Mouse (Mus musculus) layer of hippocampus, postnatal 25 days (tissue): ENCODE data around the gene Jaml. TPM values are rescaled to one million over a fixed set of nuclear protein-coding genes. Genes with fewer than 3 reads are reported as not detected.
"Not testable (repeated sequence)": the region's sequence is repeated elsewhere in the genome, so short reads cannot be mapped to it uniquely, and the experiment has no call there.

Experiments used
- DNase-seq, 2 experiments: peaks; one replicate each; pipeline ENCODE4 v3.0.0; 2022; ENCODE audit warnings: mixed read lengths in 2 of 2, low spot score in 1 of 2; ENCODE audit errors: extremely low spot score in 1 of 2
- total RNA-seq, 2 experiments: library from RNA; stranded (reverse); gene quantifications; 2 replicates each; pipeline ENCODE4 v1.2.3; 2021

Jaml gene
- under 1 TPM in 1 of 2 experiments, not detected in 1; 0.32 TPM for total RNA-seq

DNA sequence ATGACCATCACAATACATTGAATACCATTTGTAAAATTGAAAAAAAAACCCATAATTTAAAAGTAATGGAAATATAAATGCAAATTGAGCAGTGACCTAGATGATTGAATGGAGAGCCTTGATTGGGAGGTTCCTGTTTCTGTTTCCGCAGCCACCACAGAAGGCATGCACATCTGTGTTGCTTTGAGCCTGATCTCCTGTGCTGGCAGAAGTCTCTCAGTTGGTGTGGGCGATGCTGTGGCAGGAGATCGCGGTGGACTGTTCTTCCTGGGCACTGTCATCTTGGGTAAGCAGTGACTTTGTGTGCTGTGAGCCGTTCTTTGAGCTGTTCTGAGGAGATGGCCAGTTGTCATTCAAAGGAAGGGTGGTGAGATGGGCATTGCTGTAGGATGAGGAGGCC is at the start of gene Jaml:
Gene Jaml (plus strand): TSS at position 173 of the 400 bp plus-strand sequence.
- no peak for DNase-seq

- no peak for DNase-seq
Observed at GRCm38 (mm10) chr9:45030341-45030740, 48.6 kb upstream of the Jaml start.

- DNase-seq, result no peak
Observed at GRCm38 (mm10) chr9:45032261-45032660, 46.7 kb upstream of the Jaml start.

DNA sequence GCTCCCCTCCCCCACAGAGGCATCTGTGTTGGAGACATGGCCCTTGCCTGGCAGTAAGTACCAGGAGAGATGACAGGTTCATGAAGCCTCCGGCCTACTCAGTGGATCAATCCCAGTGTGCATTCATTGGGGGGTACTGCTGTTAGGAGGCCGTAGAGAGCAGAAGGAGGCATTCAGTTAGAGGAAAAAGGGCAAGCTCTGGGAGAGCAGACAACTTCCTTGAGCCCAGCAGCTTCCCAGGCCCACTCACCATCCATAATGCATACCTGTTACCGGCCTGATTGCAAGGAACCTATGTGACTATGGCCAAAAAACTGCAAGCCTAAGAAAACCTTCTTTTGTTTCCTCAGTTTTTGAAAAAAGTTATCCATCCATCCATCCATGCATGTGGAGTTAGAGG is 44.5 kb upstream of the Jaml start:
- no peak for DNase-seq

DNA sequence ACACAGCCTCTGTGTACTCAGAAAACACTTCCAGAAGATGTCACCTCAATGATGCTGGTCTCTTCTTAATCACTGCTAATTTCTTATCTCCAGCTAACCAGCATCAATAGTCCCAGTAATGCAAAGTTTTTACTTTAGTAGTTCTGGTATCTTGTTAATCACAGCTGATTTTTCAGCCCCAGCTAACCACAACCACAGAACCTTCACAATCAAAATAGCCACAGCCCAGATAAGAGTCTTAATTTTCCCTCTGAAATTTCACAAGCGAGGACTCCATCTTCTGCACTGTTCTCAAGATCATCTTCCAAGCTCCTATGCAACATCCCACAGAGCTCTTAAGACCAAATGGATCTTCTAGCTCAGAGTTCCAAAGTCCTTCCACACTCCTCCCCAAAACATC is 41.2 kb upstream of the Jaml start:
- not testable (repeated sequence) for DNase-seq

- no peak for DNase-seq
Observed at GRCm38 (mm10) chr9:45039499-45039898, 39.5 kb upstream of the Jaml start, which contains the start of gene Mpzl2. Gene Mpzl2 (plus strand): TSS chr9:45039799.

GRCm38 (mm10) chr9:45040066-45040845 is 38.7 kb upstream of the Jaml start:
- DNase-seq, result no peak

DNA sequence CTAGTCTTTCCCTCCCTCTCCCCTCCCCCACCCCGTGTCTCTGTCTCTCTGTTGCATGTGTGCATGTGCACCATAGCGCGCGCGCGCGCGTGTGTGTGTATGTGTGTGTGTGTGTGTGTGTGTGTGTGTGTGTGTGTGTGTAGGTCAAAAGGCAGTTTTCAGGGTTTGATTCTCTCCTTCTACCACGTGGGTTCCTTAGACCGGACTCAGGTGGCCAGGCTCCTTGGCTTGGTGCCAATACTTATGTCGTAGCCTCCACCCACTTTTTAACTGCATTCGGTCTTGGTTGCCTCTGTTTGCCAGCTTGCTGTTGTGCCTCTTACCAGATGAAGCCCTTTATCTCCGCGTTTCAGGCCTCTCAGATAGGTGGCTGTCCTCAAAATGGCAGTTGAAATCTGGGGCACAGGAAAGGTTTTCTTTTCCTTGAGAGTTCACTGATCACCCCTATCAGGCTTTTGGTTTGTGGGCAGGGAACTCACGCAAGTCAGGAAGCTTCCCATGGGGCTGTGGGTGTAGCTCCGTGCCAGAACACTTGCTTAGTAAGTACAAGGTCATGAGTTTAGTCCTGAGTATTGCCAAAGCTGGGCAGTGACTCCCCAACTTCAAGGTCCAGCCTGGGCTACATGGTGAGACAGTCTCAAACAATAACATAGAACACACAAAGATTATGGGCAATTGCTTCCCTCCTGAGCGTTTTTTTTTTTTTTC is 37.7 kb upstream of the Jaml start:
- no peak for DNase-seq

DNA sequence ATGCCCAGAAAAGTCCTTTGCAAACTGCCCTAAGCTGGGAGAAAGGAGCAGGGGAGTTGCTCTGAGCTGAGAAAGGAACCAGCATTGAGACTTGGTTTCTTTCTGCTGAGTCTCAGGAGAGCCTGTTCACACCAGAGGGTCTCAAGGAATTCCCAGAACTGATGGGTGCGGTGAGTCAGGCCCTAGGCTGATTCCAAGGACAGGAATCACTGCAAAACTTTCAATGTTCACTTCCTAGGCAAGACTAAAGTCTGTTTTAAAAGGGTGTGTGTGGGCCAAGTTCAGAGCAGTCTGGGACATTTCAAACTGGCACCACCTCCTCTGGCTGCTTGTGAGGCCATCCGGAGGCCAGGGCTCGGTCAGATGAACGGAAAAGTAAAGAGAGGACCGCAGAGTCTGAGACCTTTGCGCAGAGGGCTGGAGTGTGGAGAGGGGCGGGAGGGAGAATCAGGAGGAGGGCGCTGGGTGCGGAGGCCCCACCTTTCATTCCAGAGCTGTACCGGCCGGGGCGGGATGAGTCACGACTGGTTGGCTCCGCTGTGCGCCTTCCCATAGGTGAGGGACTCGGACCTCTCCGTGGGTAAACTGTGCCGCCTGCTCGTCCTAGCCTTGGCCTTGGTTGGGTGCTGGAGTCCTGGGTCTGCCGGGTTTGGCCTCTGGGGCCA is 36.8 kb upstream of the Jaml start:
- DNase-seq, result no peak

GRCm38 (mm10) chr9:45042947-45043346 is 36.0 kb upstream of the Jaml start:
- DNase-seq, result no peak

DNA sequence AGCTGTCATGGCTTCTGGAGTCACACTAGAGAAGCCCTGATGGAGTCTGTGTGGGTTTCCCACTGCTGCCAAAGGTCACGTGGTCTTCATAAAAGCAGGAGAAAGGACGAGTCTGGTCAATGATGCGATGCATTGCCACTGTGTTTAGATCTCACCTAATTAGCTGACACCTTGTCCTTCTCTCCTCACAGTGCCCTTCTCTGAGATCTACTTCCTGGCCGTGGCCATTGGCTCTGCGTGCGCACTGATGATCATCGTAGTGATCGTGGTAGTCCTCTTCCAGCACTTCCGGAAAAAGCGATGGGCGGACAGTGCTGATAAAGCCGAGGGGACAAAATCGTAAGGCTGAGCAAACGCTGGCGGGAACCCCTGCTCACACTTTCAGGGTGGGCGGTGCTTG is 32.0 kb upstream of the Jaml start:
- DNase-seq, result no peak

- DNase-seq, result no peak
Observed at GRCm38 (mm10) chr9:45048511-45048910, 30.5 kb upstream of the Jaml start.

- no peak for DNase-seq
Observed at GRCm38 (mm10) chr9:45049731-45050130, 29.3 kb upstream of the Jaml start.

DNA sequence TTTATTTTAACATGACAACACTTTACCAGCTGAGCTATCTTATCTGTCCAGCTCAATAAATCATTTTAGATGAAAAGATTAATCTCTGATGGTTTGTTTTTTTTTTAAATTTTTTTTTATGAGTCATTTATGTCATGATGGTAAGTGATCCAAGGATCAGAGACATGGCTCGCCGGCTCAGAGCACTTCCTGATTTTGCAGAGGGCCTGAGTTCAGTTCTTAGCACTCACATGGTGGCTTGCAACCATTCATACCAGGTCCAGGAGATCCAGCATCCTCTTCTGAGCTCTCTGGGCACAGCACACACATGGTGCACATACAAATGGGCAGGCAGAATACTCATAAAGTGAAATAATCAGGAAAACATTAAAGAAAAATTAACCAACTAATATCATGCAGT is 28.7 kb upstream of the Jaml start:
- no peak for DNase-seq

GRCm38 (mm10) chr9:45055082-45055713 is 23.8 kb upstream of the Jaml start, which contains the start of gene Mpzl3:
Gene Mpzl3 (plus strand): TSS chr9:45055186.
- peak; percentile 82 to 83 for DNase-seq

GRCm38 (mm10) chr9:45058304-45058940 is 20.6 kb upstream of the Jaml start:
- no peak for DNase-seq

DNA sequence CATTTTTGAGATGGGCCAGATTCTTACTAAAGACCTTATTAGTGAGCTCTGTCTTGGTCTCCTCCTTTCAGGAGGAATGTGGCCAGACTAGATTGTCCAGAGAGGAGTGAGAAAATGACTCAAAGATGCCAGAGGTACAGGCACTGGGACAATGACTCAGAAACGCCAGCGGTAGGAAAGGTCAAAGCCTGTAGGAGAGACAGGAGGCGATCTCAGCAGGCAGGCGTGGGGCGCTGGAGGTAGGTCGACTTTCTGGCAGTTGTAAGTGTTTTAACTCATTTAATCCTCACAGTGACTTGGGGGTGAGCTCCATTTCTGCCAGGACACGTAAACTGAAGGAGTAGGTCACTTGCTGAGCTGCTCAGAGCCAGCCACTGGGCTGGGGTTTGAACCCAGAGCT is 18.8 kb upstream of the Jaml start:
- DNase-seq, result no peak

- no peak for DNase-seq
Observed at GRCm38 (mm10) chr9:45062677-45063076, 16.3 kb upstream of the Jaml start.

- no peak for DNase-seq
Observed at GRCm38 (mm10) chr9:45064421-45064820, 14.6 kb upstream of the Jaml start.

- no peak for DNase-seq
Observed at GRCm38 (mm10) chr9:45066735-45067134, 12.2 kb upstream of the Jaml start.
